11 mouse cellular contexts compared by ENCODE assay signal in the genomic region with DNA sequence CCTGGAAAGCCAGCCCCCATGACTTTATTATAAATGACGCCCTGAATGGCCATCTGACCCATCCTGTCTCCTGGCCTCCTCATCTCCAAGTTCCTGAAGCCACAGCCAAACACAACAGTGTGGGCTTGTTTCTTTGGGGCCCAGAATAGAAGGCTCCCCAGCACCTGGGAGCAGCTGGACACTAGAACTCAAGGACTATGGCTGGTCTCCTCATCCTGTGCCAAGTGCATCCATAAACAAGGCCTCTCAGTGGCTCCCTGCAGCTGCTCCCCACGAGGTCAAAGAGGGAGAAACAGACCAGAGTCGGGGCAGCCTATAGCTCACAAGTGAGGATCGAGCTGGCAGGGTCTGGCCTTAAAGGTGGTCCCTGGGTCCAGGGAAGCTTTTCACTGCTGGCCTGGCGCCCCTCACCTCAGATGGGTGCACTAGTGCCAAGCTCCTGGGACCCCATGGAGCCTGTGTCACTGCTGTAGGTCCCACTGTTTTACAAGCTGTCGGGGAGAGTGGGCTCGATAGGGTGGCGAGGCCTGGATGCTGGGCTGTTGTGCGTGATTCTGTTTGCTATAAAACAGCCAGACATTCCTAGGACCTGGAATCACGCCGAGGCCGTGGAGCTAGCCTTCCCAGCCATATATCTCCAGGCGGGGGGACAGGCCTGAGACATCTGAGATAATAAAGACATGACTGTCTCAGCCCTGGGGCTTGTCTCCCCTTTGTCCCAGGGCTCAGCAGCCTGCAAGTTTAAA. TPM values are rescaled to one million over a fixed set of nuclear protein-coding genes. Genes with fewer than 3 reads are reported as not detected.
DNase-seq lines count a peak whose midpoint lies in the region; ATAC-seq and TF ChIP-seq lines count a peak whose summit lies in the region.
"Had no signal": no experiment of that assay in that cellular context is flagged by ENCODE, and none has a peak within 500 bp of the region (broad histone marks: within the 10 kb centered on the region; RNA-seq: fewer than 3 reads in every experiment).

No protein-coding gene starts in this region.

- no peak overlapping the region for H3K27ac ChIP-seq in forebrain, embryonic 13.5 days
- H3K27ac ChIP-seq in forebrain, embryonic 14.5 days (ENCODE audit: low read depth, low read length): no peak overlapping the region
- no peak overlapping the region for H3K27ac ChIP-seq in midbrain, embryonic 16.5 days (ENCODE audit: low read length)
- no peak overlapping the region for H3K27ac ChIP-seq in midbrain, embryonic 15.5 days
- peak overlapping the region; percentile 70 for H3K27ac ChIP-seq in kidney, postnatal 0 days
- peak overlapping the region; percentile 55 for H3K27ac ChIP-seq in stomach, embryonic 15.5 days
- no peak overlapping the region for H3K27ac ChIP-seq in lung, postnatal 0 days (ENCODE audit: low read length)

- H3K36me3 ChIP-seq in forebrain, embryonic 13.5 days (ENCODE audit: poor library complexity, severe bottlenecking): no peaks in the 10 kb centered on the region
- no peaks in the 10 kb centered on the region for H3K36me3 ChIP-seq in forebrain, embryonic 14.5 days (ENCODE audit: control insufficient read depth, insufficient read depth, low read length)
- no peaks in the 10 kb centered on the region for H3K36me3 ChIP-seq in midbrain, embryonic 16.5 days (ENCODE audit: control insufficient read depth, insufficient read depth, low read length)
- no peaks in the 10 kb centered on the region for H3K36me3 ChIP-seq in midbrain, embryonic 15.5 days (replicated peaks)
- no peaks in the 10 kb centered on the region for H3K36me3 ChIP-seq in kidney, postnatal 0 days (ENCODE audit: insufficient read depth, low read length)
- H3K36me3 ChIP-seq in stomach, embryonic 15.5 days: no peaks in the 10 kb centered on the region
- no peaks in the 10 kb centered on the region for H3K36me3 ChIP-seq in lung, postnatal 0 days (ENCODE audit: insufficient read depth, low read length)

- 83% methylated on average over 13 of the region's 13 CpGs for WGBS in forebrain, embryonic 13.5 days
- 76% methylated on average over 13 of the region's 13 CpGs for WGBS in forebrain, embryonic 14.5 days
- 70% methylated on average over 13 of the region's 13 CpGs for WGBS in midbrain, embryonic 16.5 days
- WGBS in midbrain, embryonic 15.5 days: 64% methylated on average over 13 of the region's 13 CpGs
- WGBS in kidney, postnatal 0 days: 35% methylated on average over 13 of the region's 13 CpGs
- 48% methylated on average over 13 of the region's 13 CpGs for WGBS in stomach, embryonic 15.5 days
- WGBS in lung, postnatal 0 days: 63% methylated on average over 13 of the region's 13 CpGs

- no peaks in the 10 kb centered on the region for H3K9me3 ChIP-seq in forebrain, embryonic 13.5 days (replicated peaks)
- H3K9me3 ChIP-seq in forebrain, embryonic 14.5 days (replicated peaks; ENCODE audit: control insufficient read depth, low read length): no peaks in the 10 kb centered on the region
- no peaks in the 10 kb centered on the region for H3K9me3 ChIP-seq in midbrain, embryonic 16.5 days (replicated peaks; ENCODE audit: control insufficient read depth, low read length, poor library complexity, severe bottlenecking)
- H3K9me3 ChIP-seq in midbrain, embryonic 15.5 days: no peaks in the 10 kb centered on the region
- H3K9me3 ChIP-seq in kidney, postnatal 0 days (replicated peaks; ENCODE audit: low read length): no peaks in the 10 kb centered on the region
- no peaks in the 10 kb centered on the region for H3K9me3 ChIP-seq in stomach, embryonic 15.5 days
- no peaks in the 10 kb centered on the region for H3K9me3 ChIP-seq in lung, postnatal 0 days (ENCODE audit: low read length)

- H3K4me2 ChIP-seq in forebrain, embryonic 13.5 days: no peak overlapping the region
- no peak overlapping the region for H3K4me2 ChIP-seq in forebrain, embryonic 14.5 days (ENCODE audit: low read length)
- no peak overlapping the region for H3K4me2 ChIP-seq in midbrain, embryonic 16.5 days (ENCODE audit: low read length)
- H3K4me2 ChIP-seq in midbrain, embryonic 15.5 days: no peak overlapping the region
- no peak overlapping the region for H3K4me2 ChIP-seq in kidney, postnatal 0 days (ENCODE audit: low read length)
- no peak overlapping the region for H3K4me2 ChIP-seq in stomach, embryonic 15.5 days
- no peak overlapping the region for H3K4me2 ChIP-seq in lung, postnatal 0 days (replicated peaks; ENCODE audit: low read depth, low read length)

- no peak for TF ChIP-seq CTCF in kidney, postnatal 0 days (IDR thresholded peaks at IDR 0.05; ENCODE audit: low read depth)
- TF ChIP-seq CTCF in lung, postnatal 0 days (IDR thresholded peaks at IDR 0.05): no peak

- no peak for TF ChIP-seq EP300 in lung, postnatal 0 days (IDR thresholded peaks at IDR 0.05)

- 0 out of 2 replicates have a peak overlapping the region, but pooled peaks have one; percentile 5 for H3K9ac ChIP-seq in forebrain, embryonic 13.5 days
- no peak overlapping the region for H3K9ac ChIP-seq in forebrain, embryonic 14.5 days (ENCODE audit: low read length)
- peak overlapping the region; percentile 16; the same call in 1 of the 2 replicates for H3K9ac ChIP-seq in midbrain, embryonic 16.5 days (ENCODE audit: low read depth, low read length)
- H3K9ac ChIP-seq in midbrain, embryonic 15.5 days: no peak overlapping the region
- no peak overlapping the region for H3K9ac ChIP-seq in kidney, postnatal 0 days (ENCODE audit: low read depth, low read length)
- H3K9ac ChIP-seq in stomach, embryonic 15.5 days: no peak overlapping the region
- no peak overlapping the region for H3K9ac ChIP-seq in lung, postnatal 0 days (replicated peaks; ENCODE audit: low read depth)

- no peak overlapping the region for H3K4me3 ChIP-seq in forebrain, embryonic 13.5 days
- no peak overlapping the region for H3K4me3 ChIP-seq in forebrain, embryonic 14.5 days (ENCODE audit: low read depth, low read length)
- H3K4me3 ChIP-seq in midbrain, embryonic 16.5 days (ENCODE audit: low read depth, low read length): no peak overlapping the region
- no peak overlapping the region for H3K4me3 ChIP-seq in midbrain, embryonic 15.5 days
- no peak overlapping the region for H3K4me3 ChIP-seq in kidney, postnatal 0 days (replicated peaks; ENCODE audit: low read depth, low read length)
- H3K4me3 ChIP-seq in stomach, embryonic 15.5 days (replicated peaks): no peak overlapping the region
- H3K4me3 ChIP-seq in lung, postnatal 0 days (ENCODE audit: low read depth, low read length): no peak overlapping the region

- peaks cover 30% of the 10 kb centered on the region for H3K4me1 ChIP-seq in forebrain, embryonic 13.5 days
- peaks cover 8% of the 10 kb centered on the region for H3K4me1 ChIP-seq in forebrain, embryonic 14.5 days (ENCODE audit: control insufficient read depth, insufficient read depth, low read length)
- H3K4me1 ChIP-seq in midbrain, embryonic 16.5 days (ENCODE audit: control insufficient read depth, insufficient read depth, low read length): peaks cover 5% of the 10 kb centered on the region; the same call in 1 of the 2 replicates
- H3K4me1 ChIP-seq in midbrain, embryonic 15.5 days: 0 out of 2 replicates have a peak, but pooled peaks cover 15% of the 10 kb centered on the region
- peaks cover 29% of the 10 kb centered on the region; the same call in 1 of the 2 replicates for H3K4me1 ChIP-seq in kidney, postnatal 0 days (replicated peaks; ENCODE audit: insufficient read depth, low read length)
- H3K4me1 ChIP-seq in stomach, embryonic 15.5 days: peaks cover 30% of the 10 kb centered on the region
- H3K4me1 ChIP-seq in lung, postnatal 0 days (ENCODE audit: insufficient read depth, low read depth, low read length): no peaks in the 10 kb centered on the region

- H3K27me3 ChIP-seq in forebrain, embryonic 13.5 days: no peaks in the 10 kb centered on the region
- H3K27me3 ChIP-seq in forebrain, embryonic 14.5 days (replicated peaks; ENCODE audit: control insufficient read depth, insufficient read depth, low read length): no peaks in the 10 kb centered on the region
- H3K27me3 ChIP-seq in midbrain, embryonic 16.5 days (ENCODE audit: control insufficient read depth, insufficient read depth, low read depth, low read length): no peaks in the 10 kb centered on the region
- no peaks in the 10 kb centered on the region for H3K27me3 ChIP-seq in midbrain, embryonic 15.5 days (replicated peaks)
- no peaks in the 10 kb centered on the region for H3K27me3 ChIP-seq in kidney, postnatal 0 days (ENCODE audit: insufficient read depth, low read length)
- H3K27me3 ChIP-seq in stomach, embryonic 15.5 days (replicated peaks): no peaks in the 10 kb centered on the region
- no peaks in the 10 kb centered on the region for H3K27me3 ChIP-seq in lung, postnatal 0 days (replicated peaks; ENCODE audit: insufficient read depth, low read length)

- no peak for DNase-seq in forebrain, embryonic 14.5 days (ENCODE audit: low spot score)
- peak; percentile 69 for DNase-seq in kidney, postnatal 0 days (ENCODE audit: low spot score)
- DNase-seq in lung, postnatal 0 days (ENCODE audit: low spot score): no peak
- DNase-seq: thymus, adult 18-20 months had no signal

- ATAC-seq in forebrain, embryonic 13.5 days: no peak
- ATAC-seq in forebrain, embryonic 14.5 days: no peak
- ATAC-seq in midbrain, embryonic 16.5 days: no peak
- no peak for ATAC-seq in midbrain, embryonic 15.5 days (replicated peaks)
- ATAC-seq in kidney, postnatal 0 days (replicated peaks; ENCODE audit: low FRiP score, low read depth): no peak
- peak; percentile 17; the same call in 1 of the 2 replicates for ATAC-seq in stomach, embryonic 15.5 days (ENCODE audit: insufficient read depth, low FRiP score, low read depth)
- ATAC-seq in monocyte, adult 5-6 weeks (replicated peaks; ENCODE audit: insufficient number of reproducible peaks, low FRiP score, low TSS enrichment, poor library complexity, severe bottlenecking): no peak
- no peak for ATAC-seq in lung, postnatal 0 days
- ATAC-seq: CD4-positive, CD25-positive, alpha-beta regulatory T cell, adult 4 months had no signal

RNA-seq across cellular contexts. Expression of a gene that starts 28.7 kb away (rescaled TPM):
- polyA plus RNA-seq in forebrain, embryonic 13.5 days (2015; fragmentation: Nextera tagmentation; extraction: Ambion mirVana): 0.28 and 0.30 TPM in 2 replicates
- polyA plus RNA-seq in forebrain, embryonic 14.5 days (2014; fragmentation: Nextera tagmentation; extraction: Ambion mirVana): 0.80 and 1.4 TPM in 2 replicates
- polyA plus RNA-seq in midbrain, embryonic 16.5 days (2015; fragmentation: Nextera tagmentation; extraction: Ambion mirVana): 1.6 and 2.7 TPM in 2 replicates
- polyA plus RNA-seq in midbrain, embryonic 15.5 days (2015; fragmentation: Nextera tagmentation; extraction: Ambion mirVana): 3.4 and 4.8 TPM in 2 replicates
- polyA plus RNA-seq in kidney, postnatal 0 days (2015; fragmentation: Nextera tagmentation; extraction: Ambion mirVana): 17.5 and 26.5 TPM in 2 replicates
- polyA plus RNA-seq in stomach, embryonic 15.5 days (2015; fragmentation: Nextera tagmentation; extraction: Ambion mirVana): 13.6 and 20.4 TPM in 2 replicates
- total RNA-seq in monocyte, adult 5-6 weeks (2017): not detected in 3 replicates
- 2.1 and 2.2 TPM in 2 replicates for polyA plus RNA-seq in lung, postnatal 0 days (2015; fragmentation: Nextera tagmentation; extraction: Ambion mirVana)
- total RNA-seq: granulocyte monocyte progenitor cell, adult 5-6 weeks had no signal

RNA-seq across cellular contexts. Expression of a gene that starts 51.5 kb away (rescaled TPM):
- polyA plus RNA-seq in forebrain, embryonic 13.5 days (2015; fragmentation: Nextera tagmentation; extraction: Ambion mirVana): 670 and 681 TPM in 2 replicates
- 928 and 953 TPM in 2 replicates for polyA plus RNA-seq in forebrain, embryonic 14.5 days (2014; fragmentation: Nextera tagmentation; extraction: Ambion mirVana)
- polyA plus RNA-seq in midbrain, embryonic 16.5 days (2015; fragmentation: Nextera tagmentation; extraction: Ambion mirVana): 1,054 and 1,095 TPM in 2 replicates
- 902 and 940 TPM in 2 replicates for polyA plus RNA-seq in midbrain, embryonic 15.5 days (2015; fragmentation: Nextera tagmentation; extraction: Ambion mirVana)
- polyA plus RNA-seq in kidney, postnatal 0 days (2015; fragmentation: Nextera tagmentation; extraction: Ambion mirVana): 592 and 644 TPM in 2 replicates
- 670 and 699 TPM in 2 replicates for polyA plus RNA-seq in stomach, embryonic 15.5 days (2015; fragmentation: Nextera tagmentation; extraction: Ambion mirVana)
- total RNA-seq in monocyte, adult 5-6 weeks (2017): 966 to 1,065 TPM (median 980 TPM) in 3 replicates
- 545 and 582 TPM in 2 replicates for polyA plus RNA-seq in lung, postnatal 0 days (2015; fragmentation: Nextera tagmentation; extraction: Ambion mirVana)

Comparison
In these comparisons a context has a peak if more than half of its experiments do, and no peak if none do; other contexts are left out.
1. H3K9ac ChIP-seq: peak in forebrain, embryonic 13.5 days (single experiment) and midbrain, embryonic 16.5 days (single experiment); none in forebrain, embryonic 14.5 days (single experiment), midbrain, embryonic 15.5 days (single experiment), kidney, postnatal 0 days (single experiment), stomach, embryonic 15.5 days (single experiment) and lung, postnatal 0 days (single experiment).
2. H3K27ac ChIP-seq: peak in kidney, postnatal 0 days (single experiment) and stomach, embryonic 15.5 days (single experiment); none in forebrain, embryonic 13.5 days (single experiment), forebrain, embryonic 14.5 days (single experiment), midbrain, embryonic 16.5 days (single experiment), midbrain, embryonic 15.5 days (single experiment) and lung, postnatal 0 days (single experiment).